Mouse (Mus musculus) liver, embryonic 15.5 days (tissue): ENCODE data around the gene Arntl2. TPM values are rescaled to one million over a fixed set of nuclear protein-coding genes. Genes with fewer than 3 reads are reported as not detected.

Source experiments
- ATAC-seq: fragments of 200-750 bp; cut with Nextera tagmentation; 2 replicates; pipeline ENCODE4 v1.8.0; 2017; ENCODE audit warnings: moderate number of reproducible peaks, mild to moderate bottlenecking, moderate library complexity; ENCODE audit not compliant: insufficient read depth
- H3K27ac ChIP-seq: fragments of 300-500 bp; sonication (generic); replicated peaks from 2 replicates; pipeline ENCODE4 v1.5.1; 2015; ENCODE audit warnings: mild to moderate bottlenecking, inconsistent platforms
- H3K27me3 ChIP-seq: fragments of 300-500 bp; sonication (generic); 2 replicates; pipeline ENCODE4 v1.6.1; 2015; ENCODE audit warnings: mild to moderate bottlenecking, inconsistent platforms
- H3K36me3 ChIP-seq: fragments of 300-500 bp; sonication (generic); replicated peaks from 2 replicates; pipeline ENCODE4 v1.6.1; 2015; ENCODE audit warnings: moderate library complexity, mild to moderate bottlenecking, inconsistent platforms
- H3K4me1 ChIP-seq: fragments of 300-500 bp; sonication (generic); replicated peaks from 2 replicates; pipeline ENCODE4 v1.6.1; 2015; ENCODE audit warnings: inconsistent platforms
- H3K4me2 ChIP-seq: fragments of 300-500 bp; sonication (generic); 2 replicates; pipeline ENCODE4 v1.6.1; 2015; ENCODE audit warnings: moderate library complexity, mild to moderate bottlenecking, inconsistent platforms
- H3K4me3 ChIP-seq: fragments of 300-500 bp; sonication (generic); replicated peaks from 2 replicates; pipeline ENCODE4 v1.5.1; 2015; ENCODE audit warnings: mild to moderate bottlenecking, inconsistent platforms
- H3K9ac ChIP-seq: fragments of 300-500 bp; sonication (generic); 2 replicates; pipeline ENCODE4 v1.6.1; 2015; ENCODE audit warnings: moderate library complexity, mild to moderate bottlenecking, inconsistent platforms
- H3K9me3 ChIP-seq: fragments of 300-500 bp; sonication (generic); replicated peaks from 2 replicates; pipeline ENCODE4 v1.6.1; 2016; ENCODE audit warnings: inconsistent platforms
- WGBS: fragments of 180-500 bp; shearing (Covaris S2); methylation state at CpG from one replicate; pipeline ENCODE4 v1.1.7; 2015; ENCODE audit warnings: mixed read lengths; ENCODE audit not compliant: insufficient replicate concordance; 5-methylcytosine and 5-hydroxymethylcytosine counted together
- polyA plus RNA-seq: library from polyadenylated mRNA; unstranded; fragments of >200 nt; fragmentation: Nextera tagmentation; extraction: Ambion mirVana; gene quantifications from 2 replicates; pipeline ENCODE4 v1.2.1, GENCODE M21; 2015

Gene Arntl2
- polyA plus RNA-seq, 1 experiment from 2014 or later, result 0.43 TPM

GRCm38 (mm10) chr6:146781566-146781965 lies 14.3 kb upstream of the Arntl2 start:
- Histone ChIP-seq H3K27ac (no peak overlapping the region), H3K4me2 (no peak overlapping the region), H3K4me3 (no peak overlapping the region), H3K27me3 (no peaks in the 10 kb centered on the region), H3K9ac (no peak overlapping the region), H3K4me1 (peaks cover 10% of the 10 kb centered on the region), H3K9me3 (no peaks in the 10 kb centered on the region), H3K36me3 (0 out of 2 replicates have a peak, but pooled peaks cover 4% of the 10 kb centered on the region)
- no peak for ATAC-seq
- 72% methylated on average over 3 of the region's 3 CpGs for whole genome bisulfite sequencing

DNA sequence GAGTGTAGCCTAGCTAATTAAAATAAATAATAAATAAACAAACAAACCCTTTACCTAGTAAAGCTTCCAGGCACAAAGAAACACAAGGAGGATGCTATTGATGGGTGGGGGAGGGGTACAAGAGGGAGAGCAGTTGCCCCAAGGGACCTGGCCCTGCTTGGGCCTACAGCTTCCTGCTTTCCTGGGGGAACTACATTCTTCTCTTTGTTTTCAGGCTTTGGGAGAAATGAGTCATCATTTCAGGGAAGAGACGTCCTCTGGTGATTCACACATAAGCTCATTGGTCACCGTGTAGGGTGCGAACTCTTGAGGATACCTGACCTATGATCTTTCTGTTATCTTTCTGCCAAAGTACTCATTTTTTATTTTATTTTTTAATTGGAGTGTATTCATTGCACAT lies 2.3 kb upstream of the Arntl2 start:
- no peak for ATAC-seq
- no peak overlapping the region for H3K27ac ChIP-seq
- no peaks in the 10 kb centered on the region for H3K36me3 ChIP-seq
- 55% methylated on average over 3 of the region's 3 CpGs for WGBS
- H3K4me3 ChIP-seq, result no peak overlapping the region
- H3K9me3 ChIP-seq, result no peaks in the 10 kb centered on the region
- H3K4me2 ChIP-seq, result no peak overlapping the region
- peaks cover 27% of the 10 kb centered on the region for H3K27me3 ChIP-seq
- H3K4me1 ChIP-seq, result peaks cover 6% of the 10 kb centered on the region; the same call in 1 of the 2 replicates
- H3K9ac ChIP-seq, result no peak overlapping the region

GRCm38 (mm10) chr6:146795166-146795923 lies 510 bp upstream of the Arntl2 start:
- Histone ChIP-seq H3K4me1 (peaks cover 6% of the 10 kb centered on the region; the same call in 1 of the 2 replicates), H3K36me3 (no peaks in the 10 kb centered on the region), H3K27ac (no peak overlapping the region), H3K9me3 (no peaks in the 10 kb centered on the region), H3K4me3 (peak overlapping the region; percentile 50), H3K4me2 (peak overlapping the region; percentile 72), H3K27me3 (peaks cover 27% of the 10 kb centered on the region), H3K9ac (no peak overlapping the region)
- WGBS, result 10% methylated on average over 22 of the region's 22 CpGs
- ATAC-seq, result 0 out of 2 replicates have a peak, but pooled peaks have one; percentile 14

- no peaks in the 10 kb centered on the region for H3K9me3 ChIP-seq
- peaks cover 27% of the 10 kb centered on the region for H3K27me3 ChIP-seq
- no peak overlapping the region for H3K27ac ChIP-seq
- H3K36me3 ChIP-seq, result no peaks in the 10 kb centered on the region
- H3K9ac ChIP-seq, result no peak overlapping the region
- no peak overlapping the region for H3K4me2 ChIP-seq
- whole genome bisulfite sequencing, result 52% methylated on average over 5 of the region's 5 CpGs
- H3K4me3 ChIP-seq, result no peak overlapping the region
- ATAC-seq, result no peak
- H3K4me1 ChIP-seq, result peaks cover 6% of the 10 kb centered on the region; the same call in 1 of the 2 replicates
Observed at GRCm38 (mm10) chr6:146797446-146797845, 1.6 kb downstream of the Arntl2 start.

GRCm38 (mm10) chr6:146809991-146810390 lies 14.1 kb downstream of the Arntl2 start:
- no peaks in the 10 kb centered on the region for H3K36me3 ChIP-seq
- no peak overlapping the region for H3K27ac ChIP-seq
- H3K27me3 ChIP-seq, result no peaks in the 10 kb centered on the region
- no peak overlapping the region for H3K9ac ChIP-seq
- H3K4me1 ChIP-seq, result no peaks in the 10 kb centered on the region
- no peak overlapping the region for H3K4me2 ChIP-seq
- H3K4me3 ChIP-seq, result no peak overlapping the region
- 67% methylated on average over 6 of the region's 6 CpGs for WGBS
- no peak for ATAC-seq
- no peaks in the 10 kb centered on the region for H3K9me3 ChIP-seq

DNA sequence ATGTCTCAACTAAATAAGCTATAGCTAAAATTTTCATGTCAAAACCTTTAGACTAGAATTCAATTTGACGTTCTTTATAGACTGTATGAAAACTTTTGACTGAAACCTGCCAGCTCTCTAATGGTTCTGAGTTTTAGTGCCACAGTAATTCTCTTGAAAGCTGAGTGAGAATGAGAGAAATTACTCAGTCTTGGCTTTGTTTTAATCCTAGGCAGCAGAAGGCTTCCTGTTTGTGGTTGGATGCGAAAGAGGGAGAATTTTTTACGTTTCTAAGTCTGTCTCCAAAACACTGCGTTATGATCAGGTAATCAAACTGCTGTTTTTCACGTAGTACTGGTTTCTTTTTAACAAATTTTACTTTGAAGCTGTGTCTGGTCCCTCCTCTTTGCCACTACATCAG lies 17.2 kb downstream of the Arntl2 start:
- H3K4me2 ChIP-seq, result no peak overlapping the region
- H3K27ac ChIP-seq, result no peak overlapping the region
- H3K9me3 ChIP-seq, result no peaks in the 10 kb centered on the region
- H3K9ac ChIP-seq, result no peak overlapping the region
- H3K4me3 ChIP-seq, result no peak overlapping the region
- WGBS, result 47% methylated on average over 5 of the region's 5 CpGs
- ATAC-seq, result no peak
- no peaks in the 10 kb centered on the region for H3K4me1 ChIP-seq
- no peaks in the 10 kb centered on the region for H3K36me3 ChIP-seq
- H3K27me3 ChIP-seq, result no peaks in the 10 kb centered on the region

DNA sequence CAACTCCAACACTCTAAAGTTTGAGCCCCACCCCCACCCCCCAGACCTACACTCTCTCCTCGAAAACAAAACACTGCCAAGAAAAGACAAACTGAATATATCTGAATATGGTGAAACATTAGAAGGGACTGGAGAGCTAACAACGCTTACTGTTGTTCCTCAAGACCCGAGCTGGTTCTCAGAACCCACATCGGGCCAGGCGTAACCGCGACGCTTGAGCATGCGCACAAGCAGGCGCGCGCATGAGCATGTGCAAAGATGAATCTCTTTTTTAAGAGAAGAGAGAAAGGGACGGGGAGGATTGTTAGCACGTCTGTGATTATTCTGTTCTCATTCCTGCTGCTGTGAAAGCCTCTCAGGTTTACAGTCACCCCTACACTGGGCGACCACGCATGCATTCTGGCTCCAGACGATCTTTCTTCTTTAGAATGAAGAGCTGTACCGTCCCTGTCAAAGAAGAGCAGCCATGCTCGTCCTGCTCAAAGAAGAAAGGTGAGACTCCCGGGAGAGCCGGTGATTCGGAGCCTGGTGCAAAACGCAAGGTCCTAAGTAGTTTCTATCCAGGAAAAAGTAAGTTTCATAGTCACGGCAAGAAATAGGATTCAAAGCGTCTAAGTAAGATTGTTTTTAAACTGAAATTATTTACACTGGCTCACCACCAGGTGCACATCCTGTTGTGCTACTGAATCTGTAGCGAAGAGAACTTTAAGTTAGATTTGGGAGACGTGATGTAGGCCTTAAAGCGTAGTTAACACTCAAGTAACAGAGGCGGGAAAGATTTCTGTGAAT lies 24.5 kb downstream of the Arntl2 start:
- H3K27me3 ChIP-seq, result no peaks in the 10 kb centered on the region
- H3K4me1 ChIP-seq, result no peaks in the 10 kb centered on the region
- no peak overlapping the region for H3K9ac ChIP-seq
- no peak overlapping the region for H3K4me3 ChIP-seq
- no peaks in the 10 kb centered on the region for H3K36me3 ChIP-seq
- WGBS, result 78% methylated on average over 29 of the region's 29 CpGs
- H3K4me2 ChIP-seq, result no peak overlapping the region
- no peak overlapping the region for H3K27ac ChIP-seq
- no peaks in the 10 kb centered on the region for H3K9me3 ChIP-seq
- no peak for ATAC-seq

GRCm38 (mm10) chr6:146821958-146822357 lies 26.1 kb downstream of the Arntl2 start:
- Histone ChIP-seq H3K4me3 (no peak overlapping the region), H3K27me3 (no peaks in the 10 kb centered on the region), H3K9ac (no peak overlapping the region), H3K36me3 (no peaks in the 10 kb centered on the region), H3K4me1 (no peaks in the 10 kb centered on the region), H3K4me2 (no peak overlapping the region), H3K9me3 (no peaks in the 10 kb centered on the region), H3K27ac (no peak overlapping the region)
- ATAC-seq, result peak; percentile 52
- WGBS, result 69% methylated on average over 13 of the region's 13 CpGs

DNA sequence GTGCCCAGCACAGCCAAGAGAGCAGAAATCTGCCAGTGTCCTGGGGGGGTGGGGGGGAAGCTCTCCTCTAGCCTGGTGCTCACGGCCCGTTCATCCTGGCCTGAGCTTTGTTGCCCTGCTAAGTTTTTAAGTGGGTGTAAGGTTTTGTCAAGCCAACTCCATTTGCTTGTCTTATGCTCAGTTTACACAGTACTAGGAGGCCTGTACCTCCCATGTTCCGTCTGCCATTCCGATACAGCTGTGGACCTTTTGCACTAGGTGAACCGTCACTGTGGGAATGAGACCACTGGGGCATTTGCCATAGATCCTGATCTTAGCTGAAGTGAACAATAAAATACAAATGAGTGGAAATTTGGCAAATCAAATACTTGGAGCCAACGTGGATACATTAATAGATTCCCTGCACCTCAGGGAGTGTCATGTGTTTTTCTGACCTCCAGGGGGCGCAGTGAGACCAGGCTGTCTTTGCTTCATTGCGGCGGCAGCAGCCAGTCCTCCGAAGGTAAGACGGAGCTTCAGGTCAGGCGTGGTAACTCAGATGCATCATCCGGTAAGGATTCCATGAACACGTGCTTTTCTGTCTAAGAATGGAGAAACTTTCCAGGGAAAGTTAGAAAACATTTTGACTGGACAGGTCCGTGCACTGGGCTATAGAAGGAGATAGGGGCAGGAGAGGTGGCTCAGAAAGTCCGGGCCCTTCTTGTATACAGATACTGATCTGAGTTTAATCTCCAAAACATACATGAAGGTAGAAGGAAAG lies 29.1 kb downstream of the Arntl2 start:
- H3K27me3 ChIP-seq, result no peaks in the 10 kb centered on the region
- H3K9ac ChIP-seq, result no peak overlapping the region
- no peak for ATAC-seq
- H3K4me3 ChIP-seq, result no peak overlapping the region
- WGBS, result 35% methylated on average over 16 of the region's 16 CpGs
- H3K36me3 ChIP-seq, result no peaks in the 10 kb centered on the region
- no peaks in the 10 kb centered on the region for H3K4me1 ChIP-seq
- H3K27ac ChIP-seq, result no peak overlapping the region
- H3K9me3 ChIP-seq, result no peaks in the 10 kb centered on the region
- no peak overlapping the region for H3K4me2 ChIP-seq

- WGBS, result 74% methylated on average over 1 of the region's 1 CpGs
- Histone ChIP-seq H3K4me1 (no peaks in the 10 kb centered on the region), H3K9ac (no peak overlapping the region), H3K36me3 (no peaks in the 10 kb centered on the region), H3K9me3 (no peaks in the 10 kb centered on the region), H3K27ac (no peak overlapping the region), H3K27me3 (no peaks in the 10 kb centered on the region), H3K4me3 (no peak overlapping the region), H3K4me2 (no peak overlapping the region)
- no peak for ATAC-seq
Observed at GRCm38 (mm10) chr6:146825487-146825773, 29.6 kb downstream of the Arntl2 start.

DNA sequence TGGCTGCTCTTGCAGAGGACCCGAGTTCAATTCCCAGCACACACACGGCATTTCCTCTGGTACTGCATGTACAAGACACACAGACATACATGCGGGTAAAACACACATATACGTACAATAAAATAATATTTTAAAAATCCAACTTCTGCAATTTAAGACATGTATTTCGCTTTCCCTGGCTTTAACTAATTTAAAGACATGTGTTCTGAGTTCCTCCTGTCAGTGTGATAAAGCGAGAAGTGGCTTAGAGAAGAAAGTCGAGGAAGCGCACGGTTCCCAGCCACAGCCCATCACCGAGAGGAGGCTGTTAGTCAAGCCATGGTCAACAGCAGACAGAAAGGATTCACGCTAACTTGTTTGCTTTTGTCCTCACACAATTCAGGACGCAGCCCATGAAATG lies 35.5 kb downstream of the Arntl2 start:
- no peak overlapping the region for H3K4me3 ChIP-seq
- H3K27me3 ChIP-seq, result no peaks in the 10 kb centered on the region
- no peaks in the 10 kb centered on the region for H3K9me3 ChIP-seq
- H3K36me3 ChIP-seq, result no peaks in the 10 kb centered on the region
- no peaks in the 10 kb centered on the region for H3K4me1 ChIP-seq
- H3K27ac ChIP-seq, result no peak overlapping the region
- no peak for ATAC-seq
- no peak overlapping the region for H3K9ac ChIP-seq
- WGBS, result 75% methylated on average over 12 of the region's 12 CpGs
- no peak overlapping the region for H3K4me2 ChIP-seq
